Mouse (Mus musculus): ENCODE measurements at regions not wholly inside any gene's neighbourhood (a gene's known extent, or its start where the extent isn't known, plus 50 kb on each side); places are given as distances from the start of the nearest gene placed in this dataset.

GRCm38 (mm10) chr7:83211611-83212010 lies 344.5 kb downstream of the Mex3b start:
- TF ChIP-seq EP300 (IDR thresholded peaks at IDR 0.05) = no peak
- TF ChIP-seq CTCF (IDR thresholded peaks at IDR 0.05) = no peak
